Mouse (Mus musculus): ENCODE results near the gene 4930562C15Rik. TPM values are rescaled to one million over a fixed set of nuclear protein-coding genes. Genes with fewer than 3 reads are reported as not detected.

4930562C15Rik gene
- polyA plus RNA-seq, 1 experiment from 2014 or later, result 0.44 TPM

DNA sequence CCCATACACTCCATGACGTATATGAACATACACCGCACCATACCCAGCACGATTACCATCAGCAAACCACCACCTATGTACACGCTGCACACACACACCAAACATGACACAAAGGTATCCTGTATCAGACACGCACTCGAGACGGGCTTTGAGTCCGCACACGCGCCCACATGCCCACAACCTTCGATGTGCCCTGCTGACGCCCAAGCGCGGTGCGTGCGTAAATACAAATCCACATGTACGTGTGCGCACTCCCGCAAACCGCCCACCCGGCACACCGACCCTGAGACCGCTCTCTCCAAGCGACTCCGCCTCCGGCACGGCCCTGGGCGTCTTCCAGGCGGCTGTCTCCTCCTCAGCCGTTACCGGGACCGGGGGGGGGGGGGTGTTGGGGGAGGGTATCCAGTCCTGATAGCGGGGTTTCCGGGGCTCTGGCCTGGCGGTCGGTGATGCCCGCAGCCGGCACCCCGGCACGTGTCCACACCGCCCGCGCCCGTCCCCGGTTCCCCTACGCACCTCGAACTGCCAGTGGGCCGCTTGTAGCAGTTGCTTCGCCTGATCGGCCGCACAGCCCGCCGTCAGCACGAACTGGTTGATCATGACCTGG lies 44.0 kb downstream of the 4930562C15Rik start:
- under 1% methylated on average over 54 of the region's 54 CpGs for WGBS
- peak overlapping the region; percentile 92 for H3K9ac ChIP-seq
- H3K4me2 ChIP-seq, result peak overlapping the region; percentile 81
- no peaks in the 10 kb centered on the region for H3K27me3 ChIP-seq (replicated peaks)
- peaks cover 13% of the 10 kb centered on the region; the same call in 1 of the 2 replicates for H3K36me3 ChIP-seq
- H3K9me3 ChIP-seq, result no peaks in the 10 kb centered on the region
- peak overlapping the region; percentile 92 for H3K4me3 ChIP-seq (replicated peaks)
- peaks cover 45% of the 10 kb centered on the region for H3K4me1 ChIP-seq
- peak overlapping the region; percentile 100 for H3K27ac ChIP-seq
- ATAC-seq (ENCODE audit: insufficient read depth, low FRiP score, low read depth), result peak; percentile 6; the same call in 1 of the 2 replicates

DNA sequence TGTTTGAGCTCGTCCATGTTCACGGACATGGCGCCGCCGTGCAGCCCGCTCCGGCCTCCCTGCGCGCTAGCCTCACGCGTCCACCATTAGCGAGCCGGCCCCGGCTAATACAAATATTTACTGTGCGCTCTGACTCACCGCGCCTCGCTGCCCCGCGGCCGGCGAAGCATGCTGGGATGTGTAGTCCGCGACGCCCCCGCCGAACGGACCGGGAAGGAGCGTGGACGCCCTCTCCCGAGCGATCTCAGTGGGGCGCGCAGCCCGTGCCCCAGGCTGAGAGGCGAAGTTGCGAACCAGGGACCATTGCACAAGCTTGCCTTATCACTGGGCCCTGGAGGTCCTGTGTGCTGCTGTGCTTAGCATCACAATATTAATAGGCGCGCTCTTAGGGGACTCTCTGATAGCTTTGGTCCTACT lies 44.5 kb downstream of the 4930562C15Rik start:
- under 1% methylated on average over 40 of the region's 40 CpGs for WGBS
- peak overlapping the region; percentile 92 for H3K9ac ChIP-seq
- no peaks in the 10 kb centered on the region for H3K9me3 ChIP-seq
- H3K4me1 ChIP-seq, result peaks cover 45% of the 10 kb centered on the region
- H3K27me3 ChIP-seq (replicated peaks), result no peaks in the 10 kb centered on the region
- H3K4me3 ChIP-seq (replicated peaks), result peak overlapping the region; percentile 92
- ATAC-seq (ENCODE audit: insufficient read depth, low FRiP score, low read depth), result peak; percentile 74
- peak overlapping the region; percentile 100 for H3K27ac ChIP-seq
- peaks cover 9% of the 10 kb centered on the region; the same call in 1 of the 2 replicates for H3K36me3 ChIP-seq
- H3K4me2 ChIP-seq, result peak overlapping the region; percentile 81

DNA sequence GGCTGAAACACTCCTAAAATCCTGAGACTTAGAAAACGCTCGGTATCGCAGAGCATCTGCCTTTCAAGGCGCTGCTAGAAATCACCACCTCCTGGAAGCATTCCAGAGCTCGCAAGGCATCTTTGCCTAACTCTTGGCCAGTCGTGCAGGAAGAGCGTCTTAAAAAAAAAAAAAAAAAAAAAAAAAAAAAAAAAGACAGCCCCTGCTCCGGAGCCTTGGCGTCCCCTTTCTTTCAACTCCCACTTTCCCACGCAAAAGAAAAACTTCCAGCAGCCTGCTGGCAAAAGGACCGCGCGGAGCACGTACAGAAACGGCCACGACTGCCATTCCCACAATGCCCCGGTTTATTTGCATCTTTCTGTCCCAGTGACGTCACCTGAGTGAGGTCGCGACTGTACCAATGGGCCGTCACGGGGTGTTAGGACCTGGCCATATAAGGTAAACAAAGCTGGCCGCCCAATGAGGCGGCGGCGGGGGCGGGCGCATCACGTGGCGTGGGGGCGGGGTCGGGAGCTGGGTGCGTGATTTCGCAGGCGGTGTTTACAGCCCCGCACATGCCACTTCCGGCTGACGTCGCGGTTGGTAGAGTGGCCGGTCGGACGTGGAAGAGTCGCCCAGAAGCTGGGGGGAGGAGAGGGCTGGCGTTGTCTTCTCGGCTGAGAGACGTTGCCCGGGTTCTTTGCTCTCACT lies 45.1 kb downstream of the 4930562C15Rik start, which contains the start of gene Ubald1:
TSS of gene Ubald1 (minus strand) at position 180 of the 690 bp plus-strand sequence.
- Histone ChIP-seq H3K4me1 (peaks cover 45% of the 10 kb centered on the region), H3K27me3 (replicated peaks) (no peaks in the 10 kb centered on the region), H3K4me2 (peak within 1 kb of the TSS; percentile 81), H3K4me3 (replicated peaks) (peak within 1 kb of the TSS; percentile 92), H3K9me3 (no peaks in the 10 kb centered on the region), H3K27ac (peak within 1 kb of the TSS; percentile 100), H3K36me3 (0 out of 2 replicates have a peak, but pooled peaks cover 7% of the 10 kb centered on the region), H3K9ac (peak within 1 kb of the TSS; percentile 92)
- under 1% methylated on average over 48 of the region's 48 CpGs for WGBS
- ATAC-seq (ENCODE audit: insufficient read depth, low FRiP score, low read depth), result peak; percentile 84

DNA sequence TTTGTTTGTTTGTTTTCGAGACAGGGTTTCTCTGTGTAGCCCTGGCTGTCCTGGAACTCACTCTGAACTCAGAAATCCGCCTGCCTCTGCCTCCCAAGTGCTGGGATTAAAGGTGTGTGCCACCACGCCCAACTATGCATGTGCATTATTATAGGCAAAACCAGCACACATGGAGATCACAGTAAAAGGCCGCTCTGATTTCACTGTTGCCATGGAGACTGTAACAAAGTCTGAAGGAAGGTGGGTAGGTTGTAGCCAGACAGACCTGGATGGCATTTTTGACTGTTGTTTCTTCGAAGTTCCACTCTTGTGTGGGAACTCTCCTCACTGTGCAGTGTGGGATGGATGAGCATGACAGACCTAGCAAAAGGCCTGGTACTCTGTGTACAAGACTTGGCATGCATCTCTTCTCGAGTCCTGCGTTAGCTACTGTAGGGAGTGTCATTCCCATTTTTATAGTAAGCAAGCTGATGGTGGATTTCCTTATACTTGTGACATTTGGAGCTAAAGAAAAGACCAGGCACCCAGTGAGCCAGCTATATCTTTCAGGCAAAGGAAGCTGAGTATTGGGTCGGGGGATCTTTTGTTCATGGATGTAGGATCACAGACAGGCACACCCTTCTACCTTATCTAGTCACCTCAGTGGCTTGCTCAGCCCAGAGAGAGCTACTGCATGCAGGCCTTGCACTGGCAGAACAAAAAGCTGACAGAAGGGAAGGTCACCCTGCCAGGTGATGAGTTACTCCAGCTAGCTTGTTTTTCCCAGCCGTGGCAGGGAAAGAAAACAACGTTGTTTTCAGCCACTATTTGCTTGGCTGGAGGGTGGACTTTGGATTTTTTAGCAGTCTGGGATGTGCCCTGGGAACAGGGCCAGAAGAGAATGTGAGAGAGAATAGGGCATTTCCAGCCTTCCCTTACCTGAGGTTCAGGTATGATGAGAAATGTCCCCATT lies 46.5 kb downstream of the 4930562C15Rik start:
- WGBS, result 68% methylated on average over 10 of the region's 10 CpGs
- peak overlapping the region; percentile 92 for H3K4me3 ChIP-seq (replicated peaks)
- H3K27ac ChIP-seq, result peak overlapping the region; percentile 96; the same call in 1 of the 2 replicates
- no peaks in the 10 kb centered on the region for H3K27me3 ChIP-seq (replicated peaks)
- H3K9ac ChIP-seq, result no peak overlapping the region; the same call in 1 of the 2 replicates
- H3K9me3 ChIP-seq, result no peaks in the 10 kb centered on the region
- H3K4me1 ChIP-seq, result peaks cover 34% of the 10 kb centered on the region
- ATAC-seq (ENCODE audit: insufficient read depth, low FRiP score, low read depth), result no peak
- H3K36me3 ChIP-seq, result no peaks in the 10 kb centered on the region
- peak overlapping the region; percentile 75 for H3K4me2 ChIP-seq

DNA sequence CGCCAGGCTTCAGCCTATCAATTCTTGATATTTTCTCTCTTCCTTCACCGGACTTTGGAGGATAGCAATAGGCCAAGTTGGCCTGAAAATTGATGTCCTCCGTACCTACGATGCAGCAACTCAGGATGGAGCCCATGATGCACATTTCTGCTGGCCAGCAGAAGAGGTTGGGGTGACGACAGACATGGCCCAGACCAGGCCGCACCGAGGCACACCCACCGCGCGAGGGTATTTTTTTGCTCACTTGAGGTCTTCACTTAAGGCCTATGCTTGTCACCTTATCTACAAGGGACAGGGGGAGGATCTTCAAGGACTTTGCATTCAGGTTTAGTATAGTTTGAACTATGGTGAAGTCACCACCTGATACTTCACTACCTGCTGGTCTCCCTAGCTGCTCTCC lies 49.7 kb downstream of the 4930562C15Rik start:
- no peak for ATAC-seq (ENCODE audit: insufficient read depth, low FRiP score, low read depth)
- H3K27ac ChIP-seq, result 0 out of 2 replicates have a peak overlapping the region, but pooled peaks have one; percentile 89
- H3K9ac ChIP-seq, result no peak overlapping the region

DNA sequence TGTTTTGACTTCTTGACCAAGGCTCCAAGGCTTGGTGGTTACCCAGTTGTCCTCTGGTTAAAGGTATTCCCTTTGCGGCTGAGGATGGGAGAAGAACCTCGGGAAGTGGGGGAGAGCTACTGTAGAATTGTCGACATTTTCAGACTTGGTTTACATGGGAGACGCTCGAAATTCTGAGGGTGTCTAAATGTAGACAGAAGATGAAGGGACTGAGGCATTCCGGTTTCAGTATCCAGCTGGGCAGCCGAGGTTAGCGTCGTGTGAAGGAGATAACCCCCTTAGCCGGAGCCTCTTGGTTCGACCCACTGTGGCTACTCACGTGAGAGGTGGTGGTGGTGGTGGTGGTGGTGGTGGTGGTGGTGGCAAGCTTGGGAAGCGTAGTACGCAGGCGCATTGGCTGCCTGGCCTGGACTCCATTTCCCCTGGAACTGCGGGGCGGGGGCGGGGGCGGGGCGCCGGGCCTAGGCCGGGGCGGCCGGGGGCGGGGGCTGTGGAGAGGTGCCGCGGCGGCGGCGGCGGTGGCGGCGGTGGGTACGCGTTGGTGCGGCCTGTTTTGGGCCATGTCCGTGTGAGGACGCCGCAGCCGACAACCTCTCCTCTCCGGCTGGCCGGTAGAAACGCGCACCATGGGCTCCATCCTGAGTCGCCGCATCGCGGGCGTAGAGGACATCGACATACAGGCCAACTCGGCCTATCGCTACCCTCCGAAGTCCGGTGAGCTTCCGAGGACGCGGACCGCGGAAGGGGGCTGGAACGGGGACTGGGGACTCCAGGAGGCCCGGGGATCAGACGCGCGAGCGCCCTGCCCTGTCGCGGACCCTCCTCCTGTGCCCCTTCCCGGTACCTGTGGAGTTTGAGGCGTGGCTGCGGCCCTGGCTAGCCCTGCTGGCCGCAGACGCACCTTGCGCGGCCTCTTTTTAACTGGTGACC lies 50.8 kb downstream of the 4930562C15Rik start, which contains the start of gene Mgrn1:
TSS of gene Mgrn1 (plus strand) at position 490 of the 930 bp plus-strand sequence.
- ATAC-seq (ENCODE audit: insufficient read depth, low FRiP score, low read depth), result peak; percentile 86
- under 1% methylated on average over 63 of the region's 74 CpGs for WGBS
- H3K36me3 ChIP-seq, result no peaks in the 10 kb centered on the region

More for the DNA sequence above, 49.7 kb downstream of the 4930562C15Rik start:
- 93% methylated on average over 10 of the region's 10 CpGs for WGBS
- Histone ChIP-seq H3K4me1 (peaks cover 31% of the 10 kb centered on the region), H3K4me3 (replicated peaks) (0 out of 2 replicates have a peak overlapping the region, but pooled peaks have one; percentile 87), H3K9me3 (no peaks in the 10 kb centered on the region), H3K4me2 (peak overlapping the region; percentile 57; the same call in 1 of the 2 replicates), H3K36me3 (no peaks in the 10 kb centered on the region), H3K27me3 (replicated peaks) (no peaks in the 10 kb centered on the region)

DNA sequence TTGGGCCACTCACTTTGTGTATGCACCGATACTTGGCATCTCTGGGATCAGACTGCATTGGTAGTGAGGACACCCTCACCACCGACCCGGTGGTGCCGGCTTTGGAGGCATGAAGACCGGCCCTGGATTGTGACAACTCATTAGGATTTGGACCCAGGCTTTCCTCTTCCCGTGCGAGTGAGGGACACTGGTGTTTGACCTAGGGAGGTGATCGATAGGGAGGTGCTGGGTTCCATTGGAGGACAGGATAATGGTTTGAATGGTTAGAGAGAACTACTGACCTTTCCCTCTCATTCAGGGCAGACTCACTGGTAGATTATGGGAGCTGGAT lies 51.4 kb downstream of the 4930562C15Rik start:
- Histone ChIP-seq H3K36me3 (no peaks in the 10 kb centered on the region), H3K4me1 (peaks cover 27% of the 10 kb centered on the region), H3K4me2 (peak overlapping the region; percentile 57), H3K9me3 (no peaks in the 10 kb centered on the region), H3K4me3 (replicated peaks) (peak overlapping the region; percentile 87), H3K9ac (peak overlapping the region; percentile 93), H3K27ac (peak overlapping the region; percentile 89), H3K27me3 (replicated peaks) (no peaks in the 10 kb centered on the region)
- 2% methylated on average over 8 of the region's 8 CpGs for WGBS
- no peak for ATAC-seq (ENCODE audit: insufficient read depth, low FRiP score, low read depth)

More for the DNA sequence above, 50.8 kb downstream of the 4930562C15Rik start, which contains the start of gene Mgrn1:
- Histone ChIP-seq H3K4me2 (peak within 1 kb of the TSS; percentile 57), H3K9me3 (no peaks in the 10 kb centered on the region), H3K9ac (peak within 1 kb of the TSS; percentile 93), H3K27me3 (replicated peaks) (no peaks in the 10 kb centered on the region), H3K4me1 (peaks cover 31% of the 10 kb centered on the region), H3K4me3 (replicated peaks) (peak within 1 kb of the TSS; percentile 87), H3K27ac (peak within 1 kb of the TSS; percentile 89)

DNA sequence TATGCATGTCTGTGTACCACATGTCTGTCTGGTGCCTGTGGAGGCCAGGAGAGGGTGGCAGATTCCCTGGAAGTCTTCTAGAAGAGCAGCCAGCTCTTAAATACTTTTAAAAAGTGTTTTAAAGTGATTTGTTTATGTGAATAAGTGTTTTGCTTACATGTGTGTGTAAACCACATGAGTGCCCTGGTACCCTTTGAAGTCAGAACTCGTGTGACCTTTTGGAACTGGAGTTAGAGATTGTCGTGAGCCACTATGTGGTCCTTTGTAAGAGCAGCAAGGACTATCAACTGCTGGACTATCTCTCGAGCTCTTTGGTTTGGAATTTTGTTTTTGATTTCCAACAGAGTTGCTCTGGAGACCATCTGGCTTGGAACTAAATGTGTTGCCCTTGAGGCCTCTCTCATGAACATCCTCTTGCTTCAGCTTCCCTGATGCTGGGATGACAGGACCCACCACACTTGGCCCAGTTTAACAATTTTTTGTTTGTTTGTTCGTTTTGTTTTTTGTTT lies 55.0 kb downstream of the 4930562C15Rik start:
- Histone ChIP-seq H3K4me3 (replicated peaks) (no peak overlapping the region), H3K27me3 (replicated peaks) (no peaks in the 10 kb centered on the region), H3K36me3 (no peaks in the 10 kb centered on the region), H3K4me1 (peaks cover 20% of the 10 kb centered on the region), H3K27ac (no peak overlapping the region), H3K9me3 (no peaks in the 10 kb centered on the region), H3K9ac (no peak overlapping the region), H3K4me2 (no peak overlapping the region)
- 57% methylated on average over 4 of the region's 4 CpGs for WGBS
- ATAC-seq (ENCODE audit: insufficient read depth, low FRiP score, low read depth), result no peak

DNA sequence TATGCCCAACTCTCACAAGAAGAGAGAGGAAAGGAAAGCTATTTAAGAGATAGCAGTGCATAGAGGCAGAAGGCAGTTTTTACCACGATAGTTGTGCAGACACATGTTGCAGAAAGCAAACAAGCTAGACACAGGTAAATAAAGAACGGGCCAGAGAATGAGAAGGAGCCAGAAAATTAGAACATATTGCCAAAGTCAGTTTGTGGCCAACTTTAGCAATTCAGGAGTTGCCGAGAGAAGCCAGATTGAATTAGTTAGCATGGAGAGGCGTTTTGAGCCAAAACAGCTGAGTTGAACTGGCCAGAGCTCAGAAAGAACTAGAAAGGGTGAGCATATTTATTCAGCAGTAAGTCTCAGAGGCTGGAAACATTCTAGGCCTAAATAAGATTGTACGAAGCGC lies 57.0 kb downstream of the 4930562C15Rik start:
- Histone ChIP-seq H3K9ac (no peak overlapping the region), H3K4me1 (peaks cover 13% of the 10 kb centered on the region), H3K27me3 (replicated peaks) (no peaks in the 10 kb centered on the region), H3K36me3 (no peaks in the 10 kb centered on the region), H3K4me2 (no peak overlapping the region), H3K4me3 (replicated peaks) (no peak overlapping the region), H3K27ac (no peak overlapping the region), H3K9me3 (no peaks in the 10 kb centered on the region)
- 80% methylated on average over 6 of the region's 6 CpGs for WGBS
- no peak for ATAC-seq (ENCODE audit: insufficient read depth, low FRiP score, low read depth)

DNA sequence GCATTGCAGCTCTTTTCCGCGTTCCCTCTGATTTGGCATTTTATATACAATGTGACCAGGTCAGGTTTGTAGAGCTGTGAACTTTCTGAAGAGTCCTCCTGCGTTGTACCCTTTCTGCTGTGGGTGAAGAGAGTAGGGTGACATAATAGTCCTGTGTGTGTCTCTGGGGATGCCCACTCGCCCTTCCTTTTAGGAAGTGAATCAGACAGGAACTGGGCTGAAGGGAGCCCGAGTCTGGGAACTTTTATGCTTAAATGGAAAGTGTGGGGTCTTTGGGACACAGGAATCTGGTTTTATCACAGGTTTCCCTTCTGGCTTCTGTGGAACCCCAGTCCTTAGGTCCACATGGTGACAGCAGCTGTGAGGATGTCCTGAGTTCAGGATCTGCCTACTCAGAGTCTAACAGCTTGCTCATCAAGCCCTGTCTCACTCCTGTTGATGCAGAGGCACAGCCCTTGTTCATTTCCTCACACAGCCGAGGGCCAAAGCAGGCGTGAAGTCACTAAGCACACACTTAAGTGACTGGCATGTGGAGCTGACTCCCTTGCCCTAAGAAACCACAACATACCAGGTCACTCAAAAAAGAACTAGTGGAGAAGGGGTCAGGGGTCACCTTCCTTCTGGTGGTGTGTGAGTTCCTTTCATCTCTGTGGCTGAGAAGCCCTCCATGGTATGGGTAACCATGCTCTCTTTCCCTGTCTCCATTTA lies 59.1 kb downstream of the 4930562C15Rik start:
- Histone ChIP-seq H3K9ac (no peak overlapping the region), H3K4me2 (no peak overlapping the region), H3K27ac (no peak overlapping the region), H3K27me3 (replicated peaks) (no peaks in the 10 kb centered on the region), H3K4me1 (no peaks in the 10 kb centered on the region), H3K36me3 (no peaks in the 10 kb centered on the region), H3K4me3 (replicated peaks) (no peak overlapping the region), H3K9me3 (no peaks in the 10 kb centered on the region)
- 80% methylated on average over 7 of the region's 7 CpGs for WGBS
- ATAC-seq (ENCODE audit: insufficient read depth, low FRiP score, low read depth), result no peak

All from stomach, embryonic 15.5 days (tissue).